Mouse (Mus musculus) B cell, adult 67 days (primary cell): ENCODE measurements around the gene Kcmf1. TPM values are rescaled to one million over a fixed set of nuclear protein-coding genes. Genes with fewer than 3 reads are reported as not detected.

ENCODE experiments used
- total RNA-seq, 2 experiments: library from RNA; stranded (reverse); gene quantifications; 4 replicates each; pipeline ENCODE4 v1.2.4; 2023

Kcmf1 gene
- 10 to 100 TPM; 54.4 to 63.5 TPM for total RNA-seq

GRCm38 (mm10) chr6:72899781-72900681 lies at the start of gene Kcmf1:
Kcmf1 (minus strand) TSS chr6:72899979.

Other genes with a start within 250 kb of the Kcmf1 start
- not detected for gene Tcf7l1, start 110.7 kb downstream of the Kcmf1 start, total RNA-seq
- gene Tmsb10, start 58.8 kb upstream of the Kcmf1 start, total RNA-seq, result 1,000 to 10,000 TPM; 1,503 to 1,622 TPM